Mouse (Mus musculus) frontal cortex, postnatal 25 days (tissue): Measurements from ENCODE around the gene Mpv17l2.

Experiments used
- DNase-seq, 2 experiments: peaks; one replicate each; pipeline ENCODE4 v3.0.0; 2022; ENCODE audit warnings: low spot score in 2 of 2

The Mpv17l2 gene

GRCm38 (mm10) chr8:70766571-70767440 lies 6.1 kb upstream of the Mpv17l2 start:
- no peak for DNase-seq

- no peak for DNase-seq
Observed at GRCm38 (mm10) chr8:70765838-70766570, 5.3 kb upstream of the Mpv17l2 start.

DNA sequence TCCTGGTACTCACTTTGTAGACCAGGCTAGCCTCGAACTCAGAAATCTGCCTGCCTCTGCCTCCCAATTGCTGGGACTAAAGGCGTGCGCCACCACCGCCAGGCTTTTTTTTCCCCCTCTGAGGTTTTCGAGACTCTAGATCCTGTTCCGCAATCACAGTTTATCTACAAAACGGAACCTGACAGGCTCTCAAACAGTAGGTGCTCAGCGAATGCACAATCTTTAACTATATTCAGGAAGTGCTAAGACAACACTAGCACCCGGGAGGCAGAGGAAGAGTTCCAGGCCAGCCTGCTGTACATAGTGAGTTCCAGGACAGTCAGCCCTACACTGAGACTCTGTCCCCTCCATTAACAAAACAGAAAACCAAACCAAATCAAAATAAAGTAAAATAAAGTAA lies 4.6 kb upstream of the Mpv17l2 start:
- DNase-seq = no peak

- no peak for DNase-seq
Observed at GRCm38 (mm10) chr8:70764676-70765075, 3.9 kb upstream of the Mpv17l2 start.

DNA sequence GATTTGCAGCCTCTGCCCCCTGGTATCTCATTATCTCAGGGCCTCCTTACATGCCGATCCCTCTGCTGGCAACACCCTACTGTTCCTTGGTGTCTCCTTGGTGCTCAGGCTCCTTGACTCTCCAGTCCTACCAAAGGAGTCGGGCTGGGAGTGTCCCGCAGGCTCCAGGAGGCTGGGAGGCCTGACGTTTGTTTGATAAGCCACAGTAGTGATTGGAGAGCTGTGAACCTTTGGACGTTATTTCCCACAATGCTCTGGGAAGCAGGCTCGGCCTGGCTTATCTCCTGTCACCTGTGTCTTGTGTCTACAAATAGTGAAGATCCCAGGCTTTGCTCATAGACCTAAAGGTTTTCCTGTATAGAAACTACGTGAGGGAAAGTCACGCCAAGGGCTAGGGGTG lies 3.3 kb upstream of the Mpv17l2 start:
- DNase-seq = no peak

- peak in 1 of 2 experiments; percentile 60 for DNase-seq
Observed at GRCm38 (mm10) chr8:70763354-70763753, 2.6 kb upstream of the Mpv17l2 start.

GRCm38 (mm10) chr8:70762118-70762517 lies 1.4 kb upstream of the Mpv17l2 start:
- no peak for DNase-seq

DNA sequence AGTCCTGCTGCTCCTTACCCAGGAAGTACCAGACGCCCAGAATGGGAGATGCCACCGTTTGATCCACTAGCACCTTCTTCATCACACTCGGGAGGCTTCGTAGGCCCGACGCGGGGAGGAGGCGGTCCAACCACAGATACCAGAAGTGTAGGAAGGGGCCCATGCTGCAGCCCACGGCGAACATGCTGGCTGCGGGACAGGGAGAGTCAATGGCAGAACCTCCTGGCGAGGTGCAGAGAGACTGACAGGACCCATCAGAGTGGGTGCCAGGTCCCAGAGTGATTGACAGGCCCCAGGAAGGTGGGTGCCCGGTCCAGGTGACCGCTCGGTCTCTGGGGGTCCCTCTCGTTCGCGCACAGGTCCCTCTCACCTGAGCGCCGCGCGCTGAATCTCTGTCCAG lies 396 bp downstream of the Mpv17l2 start:
- DNase-seq = no peak

DNA sequence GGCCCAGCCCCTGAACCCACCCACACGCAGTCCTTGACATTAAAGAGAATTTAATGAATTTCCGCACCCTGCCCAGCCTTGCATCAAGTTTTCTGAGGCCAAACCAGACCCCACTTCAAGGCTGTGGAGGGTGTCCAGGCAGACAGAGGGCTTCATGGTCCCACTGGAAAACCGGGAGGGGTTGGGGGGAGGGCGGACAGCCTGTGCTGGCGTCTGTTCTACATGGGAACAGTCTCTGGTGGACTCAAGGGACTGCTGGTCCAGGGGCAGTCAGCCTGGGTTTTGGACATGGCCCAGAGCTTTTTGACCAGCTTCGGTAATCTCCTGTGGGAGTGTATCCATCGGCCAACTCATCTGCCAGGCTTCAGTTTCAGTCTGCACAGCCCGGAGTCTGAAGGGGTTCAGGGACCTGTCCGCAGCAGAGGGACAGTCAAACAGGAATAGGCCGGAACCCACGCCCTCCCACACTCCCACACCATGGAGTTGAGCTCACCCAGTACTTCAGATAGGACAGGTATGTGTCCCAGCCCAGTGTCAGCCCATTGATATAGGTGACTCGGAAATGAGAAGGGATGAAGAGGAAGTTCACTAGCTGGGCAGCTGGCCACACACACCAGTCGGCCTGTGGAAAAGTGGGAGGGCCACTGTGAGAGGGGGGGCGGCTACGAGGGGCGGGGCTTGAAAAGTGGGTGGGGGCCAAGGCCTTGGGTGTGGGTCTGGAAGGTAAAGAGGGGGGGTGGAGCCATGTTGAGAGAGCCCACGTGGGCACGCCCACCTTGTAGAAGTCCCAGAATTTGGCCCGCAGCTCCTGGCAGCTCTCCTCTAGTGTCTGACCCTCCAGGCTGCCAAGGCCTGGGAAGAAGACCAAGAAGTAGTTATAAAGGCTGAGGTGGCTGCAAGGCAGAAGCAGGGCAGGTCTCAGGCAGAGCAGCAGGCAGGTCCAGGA lies 1.9 kb downstream of the Mpv17l2 start:
- no peak for DNase-seq

- DNase-seq = peak in 1 of 2 experiments; percentile 7
Observed at GRCm38 (mm10) chr8:70758308-70758615, 2.5 kb downstream of the Mpv17l2 start.

- DNase-seq = peak in 1 of 2 experiments; percentile 28
Observed at GRCm38 (mm10) chr8:70757523-70758307, 3.0 kb downstream of the Mpv17l2 start.

DNA sequence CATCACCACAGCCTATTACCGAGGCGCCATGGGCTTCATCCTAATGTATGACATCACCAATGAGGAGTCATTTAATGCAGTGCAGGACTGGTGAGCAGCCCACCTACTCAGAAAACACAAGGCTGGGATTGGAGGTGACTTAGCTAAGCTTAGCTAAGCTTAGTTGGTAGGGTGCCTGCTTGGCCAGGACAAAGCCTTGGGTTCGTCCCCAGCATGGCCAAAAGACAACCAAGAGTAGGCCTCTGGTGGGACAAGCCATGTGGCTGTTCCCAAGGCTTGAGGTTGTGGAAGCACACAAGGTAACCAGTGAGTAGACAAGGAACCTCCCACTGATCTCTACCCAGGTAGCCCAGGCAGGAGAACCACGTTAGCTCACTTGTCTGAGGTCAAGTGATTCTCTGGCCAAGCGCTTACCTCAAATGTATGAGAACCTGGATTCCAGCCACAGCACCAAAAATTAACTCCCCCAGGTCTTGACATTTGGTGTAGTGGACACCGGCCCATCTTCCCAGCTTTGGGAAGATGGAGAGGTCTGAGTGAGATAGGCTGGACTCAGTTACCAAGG lies 4.2 kb downstream of the Mpv17l2 start:
- peak in 1 of 2 experiments; percentile 7 for DNase-seq

DNA sequence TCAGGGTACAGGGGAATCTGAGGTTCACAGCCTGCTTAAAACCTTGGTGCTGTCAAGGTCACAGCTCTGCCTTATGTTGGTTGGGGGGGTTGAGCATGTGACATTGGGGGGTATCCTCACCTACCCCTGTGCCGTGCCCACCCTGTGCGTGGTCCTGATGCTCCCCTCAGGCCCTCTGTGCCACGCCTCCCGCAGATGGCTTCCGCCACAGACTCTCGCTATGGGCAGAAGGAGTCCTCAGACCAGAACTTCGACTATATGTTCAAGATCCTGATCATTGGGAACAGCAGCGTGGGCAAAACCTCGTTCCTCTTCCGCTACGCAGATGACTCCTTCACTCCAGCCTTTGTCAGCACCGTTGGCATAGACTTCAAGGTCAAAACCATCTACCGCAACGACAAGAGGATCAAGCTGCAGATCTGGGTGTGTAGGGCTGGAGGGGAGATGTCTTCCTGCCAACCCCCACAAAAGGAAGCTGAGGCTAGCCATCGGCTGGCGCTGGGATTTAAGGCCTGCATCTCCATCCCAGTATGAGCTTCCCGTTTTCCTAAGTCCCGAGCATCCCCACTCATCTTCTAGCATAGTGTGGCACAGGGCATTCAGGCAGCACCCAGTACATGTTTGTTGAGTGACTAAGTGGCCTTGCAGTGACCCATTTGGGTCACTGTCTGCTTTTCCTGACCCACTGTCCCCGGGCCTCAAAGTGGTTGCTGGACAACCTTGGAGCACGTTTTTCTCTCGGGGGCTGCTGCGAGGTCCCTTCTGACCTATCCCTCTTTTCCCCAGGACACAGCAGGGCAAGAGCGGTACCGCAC lies 4.9 kb downstream of the Mpv17l2 start:
- peak in 1 of 2 experiments; percentile 7 for DNase-seq

- DNase-seq = peak; percentile 63 to 71
Observed at GRCm38 (mm10) chr8:70754871-70755660, 5.7 kb downstream of the Mpv17l2 start.

- DNase-seq = peak; percentile 91 to 94
Observed at GRCm38 (mm10) chr8:70754043-70754870, 6.5 kb downstream of the Mpv17l2 start, which contains the start of gene Rab3a. Gene Rab3a, plus strand, starts transcription at chr8:70754679.

- peak; percentile 68 to 82 for DNase-seq
Observed at GRCm38 (mm10) chr8:70753151-70753550, 7.6 kb downstream of the Mpv17l2 start.

DNA sequence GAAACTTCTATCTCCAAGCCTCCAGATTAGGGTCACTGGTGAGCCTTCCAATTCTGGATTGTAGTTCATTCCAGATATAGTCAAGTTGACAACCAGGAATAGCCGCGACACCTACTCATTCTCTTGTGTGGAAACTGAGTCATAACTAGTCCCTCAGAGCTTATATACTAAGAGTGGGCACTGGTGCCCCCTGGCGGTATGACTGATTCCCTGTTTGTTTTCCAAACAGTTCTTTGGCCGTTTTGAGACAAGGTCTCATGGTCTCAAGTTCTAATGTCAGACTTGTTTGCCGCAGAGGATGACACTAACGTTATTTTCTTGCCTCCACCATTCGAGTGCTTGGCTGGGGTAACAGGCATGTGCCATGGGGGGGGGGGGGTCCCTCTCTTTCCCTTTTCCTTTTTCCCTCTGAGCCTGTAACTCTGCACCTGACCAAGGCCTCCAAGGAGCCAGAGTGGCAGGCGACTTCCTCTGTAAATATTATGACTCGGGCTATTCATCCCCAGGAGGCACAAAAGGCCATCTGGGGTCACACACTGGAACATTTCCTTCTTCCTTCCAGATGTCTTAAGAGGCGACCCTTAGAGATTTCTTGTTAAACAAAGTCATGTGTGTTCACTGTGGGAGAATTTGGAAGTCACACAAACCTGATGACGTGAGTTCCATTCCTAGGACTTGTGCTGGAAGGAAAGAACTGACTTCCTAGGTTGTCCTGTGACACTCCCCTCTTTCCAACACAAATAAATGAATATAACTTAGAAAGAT lies 8.6 kb downstream of the Mpv17l2 start:
- peak; percentile 66 to 75 for DNase-seq
